Mouse (Mus musculus): ENCODE results near the gene Lhfp. TPM values are rescaled to one million over a fixed set of nuclear protein-coding genes. Genes with fewer than 3 reads are reported as not detected.

Gene Lhfp
- polyA plus RNA-seq, 1 experiment from 2014 or later, result 39.9 TPM

GRCm38 (mm10) chr3:53087156-53087805, 46.0 kb downstream of the Lhfp start:
- ATAC-seq (replicated peaks; ENCODE audit: low FRiP score, low TSS enrichment, low read depth) (no peak), DNase-seq (ENCODE audit: low spot score) (no peak)
- Histone ChIP-seq H3K9ac (ENCODE audit: low read length) (no peak overlapping the region), H3K4me2 (ENCODE audit: low read length) (no peak overlapping the region), H3K27ac (ENCODE audit: low read depth) (no peak overlapping the region), H3K9me3 (ENCODE audit: control insufficient read depth, low read length) (no peaks in the 10 kb centered on the region), H3K4me3 (ENCODE audit: low read depth, low read length) (no peak overlapping the region), H3K27me3 (replicated peaks; ENCODE audit: control insufficient read depth, insufficient read depth, low read length) (no peaks in the 10 kb centered on the region), H3K4me1 (replicated peaks; ENCODE audit: control insufficient read depth, insufficient read depth, low read length) (no peaks in the 10 kb centered on the region), H3K36me3 (ENCODE audit: control insufficient read depth, insufficient read depth, low read length) (no peaks in the 10 kb centered on the region)
- WGBS, result 77% methylated on average over 8 of the region's 8 CpGs

GRCm38 (mm10) chr3:53089921-53090320, 48.6 kb downstream of the Lhfp start:
- ATAC-seq (replicated peaks; ENCODE audit: low FRiP score, low TSS enrichment, low read depth) (no peak), DNase-seq (ENCODE audit: low spot score) (peak; percentile 33)
- Histone ChIP-seq H3K9ac (ENCODE audit: low read length) (no peak overlapping the region), H3K4me3 (ENCODE audit: low read depth, low read length) (no peak overlapping the region), H3K36me3 (ENCODE audit: control insufficient read depth, insufficient read depth, low read length) (no peaks in the 10 kb centered on the region), H3K4me2 (ENCODE audit: low read length) (no peak overlapping the region), H3K9me3 (ENCODE audit: control insufficient read depth, low read length) (no peaks in the 10 kb centered on the region), H3K27me3 (replicated peaks; ENCODE audit: control insufficient read depth, insufficient read depth, low read length) (no peaks in the 10 kb centered on the region), H3K4me1 (replicated peaks; ENCODE audit: control insufficient read depth, insufficient read depth, low read length) (no peaks in the 10 kb centered on the region), H3K27ac (ENCODE audit: low read depth) (no peak overlapping the region)
- 94% methylated on average over 2 of the region's 2 CpGs for WGBS

GRCm38 (mm10) chr3:53100210-53100609, 58.9 kb downstream of the Lhfp start:
- no peak overlapping the region for H3K27ac ChIP-seq (ENCODE audit: low read depth)
- no peaks in the 10 kb centered on the region for H3K36me3 ChIP-seq (ENCODE audit: control insufficient read depth, insufficient read depth, low read length)
- H3K9ac ChIP-seq (ENCODE audit: low read length), result no peak overlapping the region
- no peak for ATAC-seq (replicated peaks; ENCODE audit: low FRiP score, low TSS enrichment, low read depth)
- 91% methylated on average over 3 of the region's 3 CpGs for WGBS
- peaks cover 10% of the 10 kb centered on the region for H3K4me1 ChIP-seq (replicated peaks; ENCODE audit: control insufficient read depth, insufficient read depth, low read length)
- H3K4me2 ChIP-seq (ENCODE audit: low read length), result no peak overlapping the region
- H3K9me3 ChIP-seq (ENCODE audit: control insufficient read depth, low read length), result no peaks in the 10 kb centered on the region
- no peak for DNase-seq (ENCODE audit: low spot score)
- no peaks in the 10 kb centered on the region; the same call in 1 of the 2 replicates for H3K27me3 ChIP-seq (replicated peaks; ENCODE audit: control insufficient read depth, insufficient read depth, low read length)
- no peak overlapping the region for H3K4me3 ChIP-seq (ENCODE audit: low read depth, low read length)

GRCm38 (mm10) chr3:53100803-53101202, 59.5 kb downstream of the Lhfp start:
- peaks cover 11% of the 10 kb centered on the region for H3K4me1 ChIP-seq (replicated peaks; ENCODE audit: control insufficient read depth, insufficient read depth, low read length)
- no peak for ATAC-seq (replicated peaks; ENCODE audit: low FRiP score, low TSS enrichment, low read depth)
- H3K27ac ChIP-seq (ENCODE audit: low read depth), result no peak overlapping the region
- 55% methylated on average over 6 of the region's 6 CpGs for WGBS
- no peak overlapping the region for H3K4me3 ChIP-seq (ENCODE audit: low read depth, low read length)
- no peaks in the 10 kb centered on the region for H3K9me3 ChIP-seq (ENCODE audit: control insufficient read depth, low read length)
- DNase-seq (ENCODE audit: low spot score), result no peak
- H3K36me3 ChIP-seq (ENCODE audit: control insufficient read depth, insufficient read depth, low read length), result no peaks in the 10 kb centered on the region
- H3K27me3 ChIP-seq (replicated peaks; ENCODE audit: control insufficient read depth, insufficient read depth, low read length), result no peaks in the 10 kb centered on the region; the same call in 1 of the 2 replicates
- H3K9ac ChIP-seq (ENCODE audit: low read length), result no peak overlapping the region
- no peak overlapping the region for H3K4me2 ChIP-seq (ENCODE audit: low read length)

DNA sequence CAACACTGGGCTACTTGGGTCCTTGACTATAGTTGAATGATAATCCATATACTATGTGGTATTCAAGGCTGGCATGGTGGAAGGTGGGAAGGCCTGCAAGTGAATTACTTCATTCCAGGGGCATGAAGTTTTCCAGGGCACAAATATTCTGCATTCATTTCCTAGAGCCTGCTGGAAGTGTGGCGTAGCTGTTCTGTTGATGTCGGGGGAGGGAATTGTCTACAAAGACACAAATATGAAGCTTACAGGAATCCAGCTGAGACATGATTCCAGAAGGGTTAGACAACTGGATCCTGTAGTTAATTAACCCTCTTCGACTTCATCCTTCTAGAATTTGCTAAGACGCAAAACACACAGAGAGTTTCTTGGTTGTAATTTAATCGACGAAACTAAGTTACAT, 60.4 kb downstream of the Lhfp start:
- Histone ChIP-seq H3K36me3 (ENCODE audit: control insufficient read depth, insufficient read depth, low read length) (no peaks in the 10 kb centered on the region), H3K4me3 (ENCODE audit: low read depth, low read length) (no peak overlapping the region), H3K4me1 (replicated peaks; ENCODE audit: control insufficient read depth, insufficient read depth, low read length) (peaks cover 12% of the 10 kb centered on the region), H3K27ac (ENCODE audit: low read depth) (no peak overlapping the region), H3K9me3 (ENCODE audit: control insufficient read depth, low read length) (no peaks in the 10 kb centered on the region), H3K9ac (ENCODE audit: low read length) (no peak overlapping the region), H3K27me3 (replicated peaks; ENCODE audit: control insufficient read depth, insufficient read depth, low read length) (no peaks in the 10 kb centered on the region; the same call in 1 of the 2 replicates), H3K4me2 (ENCODE audit: low read length) (no peak overlapping the region)
- DNase-seq (ENCODE audit: low spot score) (no peak), ATAC-seq (replicated peaks; ENCODE audit: low FRiP score, low TSS enrichment, low read depth) (no peak)
- WGBS, result 59% methylated on average over 6 of the region's 6 CpGs

DNA sequence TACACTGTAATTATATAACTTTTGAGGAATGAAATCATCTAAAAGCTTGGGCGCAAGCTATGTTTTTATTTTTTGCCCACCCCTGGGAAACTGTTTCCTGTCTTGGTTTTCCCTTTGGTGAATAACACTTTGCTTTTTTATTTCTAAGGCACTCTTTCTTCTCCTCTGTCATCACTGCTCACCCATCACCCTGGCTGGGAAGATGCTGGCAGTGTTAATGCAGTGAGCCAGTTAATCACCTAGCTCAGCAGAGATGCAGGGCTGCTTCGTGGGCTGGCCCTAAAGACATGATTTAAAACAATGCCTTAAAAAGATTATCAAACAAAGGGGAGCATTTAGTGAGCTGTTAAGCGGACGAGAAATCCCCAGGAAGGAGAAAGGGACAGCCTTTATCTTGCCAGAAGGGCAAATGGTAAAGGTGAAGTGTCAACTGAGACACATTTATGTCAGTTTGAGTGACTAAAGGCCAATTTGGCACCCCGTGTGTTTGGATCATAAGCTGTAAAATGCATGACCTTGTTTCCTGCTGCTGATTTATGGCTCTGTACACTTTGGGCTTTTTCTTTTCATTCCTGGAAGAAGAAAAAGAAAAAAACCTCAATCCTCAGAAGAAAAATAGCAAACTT, 60.9 kb downstream of the Lhfp start:
- Histone ChIP-seq H3K9ac (ENCODE audit: low read length) (no peak overlapping the region), H3K4me3 (ENCODE audit: low read depth, low read length) (no peak overlapping the region), H3K9me3 (ENCODE audit: control insufficient read depth, low read length) (no peaks in the 10 kb centered on the region), H3K4me2 (ENCODE audit: low read length) (no peak overlapping the region), H3K27me3 (replicated peaks; ENCODE audit: control insufficient read depth, insufficient read depth, low read length) (no peaks in the 10 kb centered on the region; the same call in 1 of the 2 replicates), H3K36me3 (ENCODE audit: control insufficient read depth, insufficient read depth, low read length) (no peaks in the 10 kb centered on the region), H3K4me1 (replicated peaks; ENCODE audit: control insufficient read depth, insufficient read depth, low read length) (peaks cover 12% of the 10 kb centered on the region), H3K27ac (ENCODE audit: low read depth) (no peak overlapping the region)
- DNase-seq (ENCODE audit: low spot score) (no peak), ATAC-seq (replicated peaks; ENCODE audit: low FRiP score, low TSS enrichment, low read depth) (no peak)
- 16% methylated on average over 5 of the region's 5 CpGs for WGBS

DNA sequence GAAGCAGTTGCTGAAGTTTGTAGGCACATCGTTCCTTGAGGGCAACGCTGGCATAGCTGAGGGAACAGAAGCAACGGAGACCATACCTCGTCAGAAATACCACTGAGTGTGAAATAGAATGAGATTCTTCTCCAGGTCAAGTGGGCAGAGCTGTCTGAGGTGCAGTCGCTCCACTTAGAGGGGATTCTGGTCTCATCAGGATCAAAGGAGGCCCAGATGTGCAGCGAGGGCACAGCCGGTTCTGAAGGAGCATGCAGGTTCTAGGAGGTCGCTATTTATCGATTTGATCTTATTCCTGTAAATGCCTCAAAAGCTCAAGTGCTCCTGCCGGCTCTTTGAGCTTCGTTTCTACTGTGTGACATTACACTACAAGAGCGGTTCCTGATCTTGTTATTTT, 61.4 kb downstream of the Lhfp start:
- WGBS, result 23% methylated on average over 12 of the region's 12 CpGs
- no peak overlapping the region for H3K9ac ChIP-seq (ENCODE audit: low read length)
- H3K27ac ChIP-seq (ENCODE audit: low read depth), result no peak overlapping the region
- no peaks in the 10 kb centered on the region for H3K9me3 ChIP-seq (ENCODE audit: control insufficient read depth, low read length)
- H3K36me3 ChIP-seq (ENCODE audit: control insufficient read depth, insufficient read depth, low read length), result no peaks in the 10 kb centered on the region
- no peak overlapping the region for H3K4me3 ChIP-seq (ENCODE audit: low read depth, low read length)
- H3K27me3 ChIP-seq (replicated peaks; ENCODE audit: control insufficient read depth, insufficient read depth, low read length), result no peaks in the 10 kb centered on the region; the same call in 1 of the 2 replicates
- DNase-seq (ENCODE audit: low spot score) (no peak), ATAC-seq (replicated peaks; ENCODE audit: low FRiP score, low TSS enrichment, low read depth) (no peak)
- no peak overlapping the region for H3K4me2 ChIP-seq (ENCODE audit: low read length)
- peaks cover 12% of the 10 kb centered on the region for H3K4me1 ChIP-seq (replicated peaks; ENCODE audit: control insufficient read depth, insufficient read depth, low read length)

DNA sequence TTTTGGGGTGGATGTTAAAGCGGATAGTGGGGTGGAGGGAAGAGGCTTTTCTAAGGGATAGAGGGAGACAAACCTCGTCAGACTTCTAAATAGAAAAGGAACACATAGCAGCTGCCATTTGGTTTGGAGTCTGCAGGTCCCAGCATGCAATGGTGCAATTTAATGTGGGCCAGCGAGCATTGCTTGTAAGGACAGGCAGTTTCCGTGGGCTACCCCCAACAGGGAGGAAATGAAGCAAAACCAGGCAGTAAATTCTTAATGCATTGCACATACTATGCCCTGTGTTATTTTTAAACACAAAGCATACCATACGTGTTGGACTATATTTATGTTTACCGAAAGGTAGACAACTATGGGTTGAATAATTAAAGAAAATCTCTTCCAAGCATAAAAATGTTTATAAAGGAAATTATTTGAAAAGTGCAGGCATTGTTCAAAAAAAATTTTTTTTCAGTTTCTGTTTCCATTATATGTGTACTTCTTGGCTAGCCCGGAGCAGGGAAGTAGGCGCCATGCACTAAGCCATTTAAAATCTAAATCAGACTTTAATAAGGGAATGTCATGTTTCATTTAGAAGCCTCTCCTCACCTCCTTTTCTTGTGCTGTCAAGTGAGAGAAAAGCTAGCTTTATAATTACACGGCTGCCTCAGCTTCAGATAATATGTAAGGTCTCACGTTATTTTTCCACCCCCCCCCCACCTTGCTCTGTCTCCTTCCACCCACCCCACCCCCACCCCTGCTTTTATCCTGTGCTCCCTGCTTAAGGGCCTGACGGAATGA, 67.5 kb downstream of the Lhfp start:
- no peak overlapping the region for H3K27ac ChIP-seq (ENCODE audit: low read depth)
- H3K9ac ChIP-seq (ENCODE audit: low read length), result no peak overlapping the region
- no peak overlapping the region for H3K4me2 ChIP-seq (ENCODE audit: low read length)
- H3K27me3 ChIP-seq (replicated peaks; ENCODE audit: control insufficient read depth, insufficient read depth, low read length), result no peaks in the 10 kb centered on the region; the same call in 1 of the 2 replicates
- no peak for ATAC-seq (replicated peaks; ENCODE audit: low FRiP score, low TSS enrichment, low read depth)
- DNase-seq (ENCODE audit: low spot score), result no peak
- no peak overlapping the region for H3K4me3 ChIP-seq (ENCODE audit: low read depth, low read length)
- WGBS, result 72% methylated on average over 11 of the region's 11 CpGs
- 0 out of 2 replicates have a peak, but pooled peaks cover 2% of the 10 kb centered on the region for H3K4me1 ChIP-seq (replicated peaks; ENCODE audit: control insufficient read depth, insufficient read depth, low read length)
- H3K36me3 ChIP-seq (ENCODE audit: control insufficient read depth, insufficient read depth, low read length), result no peaks in the 10 kb centered on the region
- peaks cover 4% of the 10 kb centered on the region for H3K9me3 ChIP-seq (ENCODE audit: control insufficient read depth, low read length)
